Mouse (Mus musculus) heart, embryonic 11.5 days (tissue): Measurements from ENCODE around the gene Cldn8. TPM values are rescaled to one million over a fixed set of nuclear protein-coding genes. Genes with fewer than 3 reads are reported as not detected.

Source experiments
- ATAC-seq: fragments of 200-750 bp; cut with Nextera tagmentation; replicated peaks from 2 replicates; pipeline ENCODE4 v1.8.0; 2017; ENCODE audit warnings: moderate library complexity; ENCODE audit not compliant: insufficient number of reproducible peaks, low FRiP score, low TSS enrichment
- H3K27ac ChIP-seq: fragments of 300-500 bp; sonication (generic); 2 replicates; pipeline ENCODE4 v1.5.1; 2014; ENCODE audit warnings: mild to moderate bottlenecking, low read depth, low read length
- H3K27me3 ChIP-seq: fragments of 300-500 bp; sonication (generic); 2 replicates; pipeline ENCODE4 v1.6.1; 2014; ENCODE audit warnings: mild to moderate bottlenecking, low read length, mixed read lengths; ENCODE audit not compliant: control insufficient read depth, insufficient read depth
- H3K36me3 ChIP-seq: fragments of 300-500 bp; sonication (generic); 2 replicates; pipeline ENCODE4 v1.6.1; 2014; ENCODE audit warnings: mild to moderate bottlenecking, low read length, moderate library complexity, mixed read lengths; ENCODE audit not compliant: control insufficient read depth, insufficient read depth
- H3K4me1 ChIP-seq: fragments of 300-500 bp; sonication (generic); 2 replicates; pipeline ENCODE4 v1.6.1; 2014; ENCODE audit warnings: low read length; ENCODE audit not compliant: control insufficient read depth, insufficient read depth
- H3K4me2 ChIP-seq: fragments of 300-500 bp; sonication (generic); 2 replicates; pipeline ENCODE4 v1.6.1; 2014; ENCODE audit warnings: mild to moderate bottlenecking, moderate library complexity
- H3K4me3 ChIP-seq: fragments of 300-500 bp; sonication (generic); 2 replicates; pipeline ENCODE4 v1.5.1; 2014; ENCODE audit warnings: low read depth, low read length
- H3K9ac ChIP-seq: fragments of 300-500 bp; sonication (generic); 2 replicates; pipeline ENCODE4 v1.6.1; 2014; ENCODE audit warnings: mild to moderate bottlenecking, low read depth, low read length, moderate library complexity
- H3K9me3 ChIP-seq: fragments of 300-500 bp; sonication (generic); replicated peaks from 2 replicates; pipeline ENCODE4 v1.6.1; 2016; ENCODE audit warnings: low read length; ENCODE audit not compliant: control insufficient read depth
- WGBS: fragments of 180-500 bp; shearing (Covaris S2); extraction: QIAGEN DNeasy Blood & Tissue Kit; methylation state at CpG from one replicate; pipeline ENCODE4 v1.1.7; 2014; ENCODE audit not compliant: insufficient replicate concordance; 5-methylcytosine and 5-hydroxymethylcytosine counted together
- polyA plus RNA-seq: library from polyadenylated mRNA; unstranded; fragments of >200 nt; fragmentation: Nextera tagmentation; extraction: Ambion mirVana; gene quantifications from 2 replicates; pipeline ENCODE4 v1.2.1, GENCODE M21; 2014

Gene Cldn8
- polyA plus RNA-seq, 1 experiment from 2014 or later, result not detected

- Histone ChIP-seq H3K27ac (no peak overlapping the region), H3K27me3 (no peaks in the 10 kb centered on the region), H3K36me3 (no peaks in the 10 kb centered on the region), H3K4me1 (no peaks in the 10 kb centered on the region), H3K9me3 (no peaks in the 10 kb centered on the region), H3K4me3 (no peak overlapping the region), H3K9ac (no peak overlapping the region), H3K4me2 (no peak overlapping the region)
- 68% methylated on average over 3 of the region's 3 CpGs for WGBS
- no peak for ATAC-seq
Observed at GRCm38 (mm10) chr16:88539841-88540487, 23.0 kb downstream of the Cldn8 start.

- no peaks in the 10 kb centered on the region for H3K36me3 ChIP-seq
- H3K4me1 ChIP-seq, result no peaks in the 10 kb centered on the region
- no peak overlapping the region for H3K9ac ChIP-seq
- no peaks in the 10 kb centered on the region for H3K27me3 ChIP-seq
- no peak overlapping the region for H3K4me2 ChIP-seq
- H3K9me3 ChIP-seq, result no peaks in the 10 kb centered on the region
- no peak overlapping the region for H3K27ac ChIP-seq
- no peak for ATAC-seq
- no peak overlapping the region for H3K4me3 ChIP-seq
Observed at GRCm38 (mm10) chr16:88511348-88511747, 51.6 kb downstream of the Cldn8 start.

Other genes with a start within 250 kb of the Cldn8 start
- gene Cldn17, start 56.2 kb downstream of the Cldn8 start, polyA plus RNA-seq, result not detected in 2 replicates
- not detected in 2 replicates for gene Krtap24-1, start 49.1 kb upstream of the Cldn8 start, polyA plus RNA-seq
- not detected in 2 replicates for gene 2310079G19Rik, start 64.5 kb upstream of the Cldn8 start, polyA plus RNA-seq
- not detected in 2 replicates for gene Krtap26-1, start 84.6 kb upstream of the Cldn8 start, polyA plus RNA-seq
- gene Krtap27-1, start 108.5 kb upstream of the Cldn8 start, polyA plus RNA-seq, result not detected in 2 replicates
- gene 2310061N02Rik, start 144.8 kb upstream of the Cldn8 start, polyA plus RNA-seq, result not detected in 2 replicates
- gene Krtap13-1, start 165.7 kb upstream of the Cldn8 start, polyA plus RNA-seq, result not detected in 2 replicates
- not detected in 2 replicates for gene Krtap13, start 188.5 kb upstream of the Cldn8 start, polyA plus RNA-seq
- gene 2310034C09Rik, start 195.7 kb upstream of the Cldn8 start, polyA plus RNA-seq, result not detected in 2 replicates
- gene 2310057N15Rik, start 211.0 kb upstream of the Cldn8 start, polyA plus RNA-seq, result not detected in 2 replicates
- gene Gm5965, start 214.7 kb upstream of the Cldn8 start, polyA plus RNA-seq, result not detected in 2 replicates
- gene Gm20741, start 249.0 kb upstream of the Cldn8 start, polyA plus RNA-seq, result not detected in 2 replicates